7 mouse cellular contexts compared by ENCODE assay signal in the genomic region with DNA sequence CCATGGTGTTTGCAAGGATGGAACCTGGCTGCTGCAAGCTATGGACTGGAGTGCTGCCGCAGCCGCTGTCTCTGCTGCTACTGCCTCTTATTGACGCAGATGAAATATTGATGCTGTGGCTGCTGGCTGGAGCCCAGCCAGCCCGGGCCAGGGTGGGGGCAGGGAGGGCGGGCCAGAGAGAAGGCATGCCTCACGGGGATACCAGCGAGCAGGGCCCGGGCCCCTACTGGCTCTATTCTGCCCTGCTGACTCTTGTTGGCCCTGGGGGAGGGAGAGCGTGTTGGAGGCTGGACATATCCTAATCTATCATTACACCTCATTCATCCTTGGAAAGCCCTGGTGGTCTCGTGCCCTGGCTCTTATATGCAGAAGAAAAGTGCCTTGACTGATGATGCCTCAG. TPM values are rescaled to one million over a fixed set of nuclear protein-coding genes. Genes with fewer than 3 reads are reported as not detected.
DNase-seq lines count a peak whose midpoint lies in the region; ATAC-seq and TF ChIP-seq lines count a peak whose summit lies in the region.

Sncg (minus strand) TSS at position 213 of the 400 bp plus-strand sequence.

- WGBS in spleen, adult 2 months: 34% methylated on average over 10 of the region's 10 CpGs
- 54% methylated on average over 10 of the region's 10 CpGs for WGBS in embryonic facial prominence, embryonic 15.5 days
- WGBS in liver, embryonic 13.5 days (ENCODE audit: insufficient replicate concordance): 50% methylated on average over 10 of the region's 10 CpGs
- WGBS in stomach, embryonic 16.5 days: 11% methylated on average over 10 of the region's 10 CpGs

- TF ChIP-seq POLR2A in spleen, adult 2 months (IDR thresholded peaks at IDR 0.05; ENCODE audit: low read depth, low read length): no peak

- intact Hi-C loops in left cerebral cortex, postnatal 36 days (cut with DNase I): loop anchor here (5.0 to 10.0 kb wide), 2 partner anchors 193 to 290 kb away; partner anchors contain the start of gene Anxa8

- H3K36me3 ChIP-seq in spleen, adult 2 months (ENCODE audit: control insufficient read depth, insufficient read depth, low read length): no peaks in the 10 kb centered on the region
- no peaks in the 10 kb centered on the region for H3K36me3 ChIP-seq in embryonic facial prominence, embryonic 15.5 days
- no peaks in the 10 kb centered on the region for H3K36me3 ChIP-seq in liver, embryonic 13.5 days
- H3K36me3 ChIP-seq in stomach, embryonic 16.5 days (ENCODE audit: control insufficient read depth, insufficient read depth, low read length): no peaks in the 10 kb centered on the region

- no peaks in the 10 kb centered on the region for H3K9me3 ChIP-seq in embryonic facial prominence, embryonic 15.5 days (replicated peaks)
- H3K9me3 ChIP-seq in liver, embryonic 13.5 days (replicated peaks): no peaks in the 10 kb centered on the region
- H3K9me3 ChIP-seq in stomach, embryonic 16.5 days (replicated peaks; ENCODE audit: control insufficient read depth, low read length): no peaks in the 10 kb centered on the region

- no peak within 1 kb of the TSS for H3K9ac ChIP-seq in embryonic facial prominence, embryonic 15.5 days
- H3K9ac ChIP-seq in liver, embryonic 13.5 days: no peak within 1 kb of the TSS
- H3K9ac ChIP-seq in stomach, embryonic 16.5 days (ENCODE audit: low read length): no peak within 1 kb of the TSS; the same call in 1 of the 2 replicates

- TF ChIP-seq CTCF in spleen, adult 2 months (IDR thresholded peaks at IDR 0.05; ENCODE audit: extremely low read depth, insufficient read depth, insufficient read length, insufficient replicate concordance): no peak

- DNase-seq in spleen, adult 2 months (ENCODE audit: low read depth in 1 of 2, low spot score in 2 of 2): no peak
- DNase-seq in spleen, postnatal 14 days (ENCODE audit: low spot score in 2 of 2): no peak
- no peak for DNase-seq in liver, embryonic 13.5 days
- DNase-seq in urinary bladder, adult 18-20 months (ENCODE audit: low spot score in 2 of 2): no peak
- no peak for DNase-seq in left cerebral cortex, postnatal 36 days (ENCODE audit: low spot score in 2 of 2)

- no peak for ATAC-seq in embryonic facial prominence, embryonic 15.5 days (ENCODE audit: insufficient number of reproducible peaks, low FRiP score, low TSS enrichment, low read depth)
- no peak for ATAC-seq in liver, embryonic 13.5 days (ENCODE audit: low read depth)
- ATAC-seq in stomach, embryonic 16.5 days (ENCODE audit: insufficient read depth, low FRiP score): no peak

- H3K27ac ChIP-seq in spleen, adult 2 months (ENCODE audit: insufficient read depth, low read length): 0 out of 2 replicates have a peak within 1 kb of the TSS, but pooled peaks have one; percentile 7
- H3K27ac ChIP-seq in embryonic facial prominence, embryonic 15.5 days (replicated peaks): no peak within 1 kb of the TSS
- no peak within 1 kb of the TSS for H3K27ac ChIP-seq in liver, embryonic 13.5 days
- H3K27ac ChIP-seq in stomach, embryonic 16.5 days (ENCODE audit: low read length): no peak within 1 kb of the TSS

- 0 out of 2 replicates have a peak within 1 kb of the TSS, but pooled peaks have one; percentile 1 for H3K4me2 ChIP-seq in embryonic facial prominence, embryonic 15.5 days (replicated peaks)
- no peak within 1 kb of the TSS for H3K4me2 ChIP-seq in liver, embryonic 13.5 days
- H3K4me2 ChIP-seq in stomach, embryonic 16.5 days (ENCODE audit: low read depth, low read length): peak within 1 kb of the TSS; percentile 17; the same call in 1 of the 2 replicates

- no peak within 1 kb of the TSS for H3K4me3 ChIP-seq in spleen, adult 2 months (ENCODE audit: extremely low read depth, insufficient read depth, insufficient read length)
- H3K4me3 ChIP-seq in embryonic facial prominence, embryonic 15.5 days (replicated peaks): peak within 1 kb of the TSS; percentile 3; the same call in 1 of the 2 replicates
- peak within 1 kb of the TSS; percentile 8; the same call in 1 of the 2 replicates for H3K4me3 ChIP-seq in liver, embryonic 13.5 days (replicated peaks)
- peak within 1 kb of the TSS; percentile 25 for H3K4me3 ChIP-seq in stomach, embryonic 16.5 days (replicated peaks; ENCODE audit: low read length)

- no peaks in the 10 kb centered on the region for H3K4me1 ChIP-seq in spleen, adult 2 months (ENCODE audit: control insufficient read depth, insufficient read depth, insufficient read length)
- H3K4me1 ChIP-seq in embryonic facial prominence, embryonic 15.5 days: peaks cover 27% of the 10 kb centered on the region
- H3K4me1 ChIP-seq in liver, embryonic 13.5 days (replicated peaks): 0 out of 2 replicates have a peak, but pooled peaks cover 3% of the 10 kb centered on the region
- H3K4me1 ChIP-seq in stomach, embryonic 16.5 days (ENCODE audit: control insufficient read depth, insufficient read depth, low read length): peaks cover 21% of the 10 kb centered on the region

- no peaks in the 10 kb centered on the region for H3K27me3 ChIP-seq in spleen, adult 2 months (ENCODE audit: control insufficient read depth, insufficient read depth, low read length)
- H3K27me3 ChIP-seq in embryonic facial prominence, embryonic 15.5 days: no peaks in the 10 kb centered on the region
- H3K27me3 ChIP-seq in liver, embryonic 13.5 days: no peaks in the 10 kb centered on the region
- H3K27me3 ChIP-seq in stomach, embryonic 16.5 days (ENCODE audit: control insufficient read depth, insufficient read depth, low read length): no peaks in the 10 kb centered on the region

RNA-seq across cellular contexts. Expression of gene Sncg, which starts in this region (rescaled TPM):
- polyA plus RNA-seq in spleen, adult 2 months (2012; rRNA removed): 1.6 and 2.1 TPM in 2 replicates
- 3.4 and 6.3 TPM in 2 replicates for polyA plus RNA-seq in embryonic facial prominence, embryonic 15.5 days (2015; fragmentation: Nextera tagmentation; extraction: Ambion mirVana)
- 0.28 and 0.52 TPM in 2 replicates for polyA plus RNA-seq in liver, embryonic 13.5 days (2015; fragmentation: Nextera tagmentation; extraction: Ambion mirVana)
- polyA plus RNA-seq in stomach, embryonic 16.5 days (2015; fragmentation: Nextera tagmentation; extraction: Ambion mirVana): 31.3 and 35.0 TPM in 2 replicates
- total RNA-seq in left cerebral cortex, postnatal 36 days (2021): 1 to 10 TPM; 3.2 to 4.9 TPM
